Mouse (Mus musculus): ENCODE measurements around the gene Slc31a1. TPM values are rescaled to one million over a fixed set of nuclear protein-coding genes. Genes with fewer than 3 reads are reported as not detected.

The Slc31a1 gene
- polyA plus RNA-seq, 1 experiment = 29.3 TPM

- TF ChIP-seq CTCF (IDR thresholded peaks at IDR 0.05; ENCODE audit: insufficient read depth, low read length) = no peak
- TF ChIP-seq POLR2A (IDR thresholded peaks at IDR 0.05; ENCODE audit: borderline replicate concordance, extremely low read depth, low read depth, low read length) = no peak
- WGBS = 38% methylated on average over 7 of the region's 7 CpGs
- peaks cover 7% of the 10 kb centered on the region for H3K4me1 ChIP-seq (ENCODE audit: control insufficient read depth, insufficient read depth, low read length)
- DNase-seq = no peak
- H3K4me3 ChIP-seq (replicated peaks; ENCODE audit: extremely low read depth, low read depth, low read length) = no peak overlapping the region
These were observed 13.1 kb downstream of the Slc31a1 start for GRCm38 (mm10) chr4:62373668-62374067.

- 48% methylated on average over 4 of the region's 4 CpGs for WGBS
- H3K4me1 ChIP-seq (ENCODE audit: control insufficient read depth, insufficient read depth, low read length) = peaks cover 7% of the 10 kb centered on the region
- TF ChIP-seq CTCF (IDR thresholded peaks at IDR 0.05; ENCODE audit: insufficient read depth, low read length) (no peak), POLR2A (IDR thresholded peaks at IDR 0.05; ENCODE audit: borderline replicate concordance, extremely low read depth, low read depth, low read length) (no peak)
- H3K4me3 ChIP-seq (replicated peaks; ENCODE audit: extremely low read depth, low read depth, low read length) = no peak overlapping the region
- no peak for DNase-seq
These were observed 13.8 kb downstream of the Slc31a1 start for GRCm38 (mm10) chr4:62374342-62374741.

GRCm38 (mm10) chr4:62376123-62376522, 15.6 kb downstream of the Slc31a1 start:
- WGBS = 83% methylated on average over 2 of the region's 2 CpGs
- DNase-seq = no peak

GRCm38 (mm10) chr4:62379724-62380381, 19.3 kb downstream of the Slc31a1 start:
- Histone ChIP-seq H3K4me1 (ENCODE audit: control insufficient read depth, insufficient read depth, low read length) (no peaks in the 10 kb centered on the region; the same call in 1 of the 2 replicates), H3K4me3 (replicated peaks; ENCODE audit: extremely low read depth, low read depth, low read length) (no peak overlapping the region)
- DNase-seq = no peak
- 74% methylated on average over 9 of the region's 9 CpGs for WGBS
- TF ChIP-seq POLR2A (IDR thresholded peaks at IDR 0.05; ENCODE audit: borderline replicate concordance, extremely low read depth, low read depth, low read length) (no peak), CTCF (IDR thresholded peaks at IDR 0.05; ENCODE audit: insufficient read depth, low read length) (no peak)

More at GRCm38 (mm10) chr4:62376123-62376522, 15.6 kb downstream of the Slc31a1 start:
- Histone ChIP-seq H3K4me3 (replicated peaks; ENCODE audit: extremely low read depth, low read depth, low read length) (no peak overlapping the region), H3K4me1 (ENCODE audit: control insufficient read depth, insufficient read depth, low read length) (peaks cover 7% of the 10 kb centered on the region)
- TF ChIP-seq CTCF (IDR thresholded peaks at IDR 0.05; ENCODE audit: insufficient read depth, low read length) (no peak), POLR2A (IDR thresholded peaks at IDR 0.05; ENCODE audit: borderline replicate concordance, extremely low read depth, low read depth, low read length) (no peak)

GRCm38 (mm10) chr4:62383207-62383606, 22.7 kb downstream of the Slc31a1 start:
- H3K4me1 ChIP-seq (ENCODE audit: control insufficient read depth, insufficient read depth, low read length) = no peaks in the 10 kb centered on the region
- DNase-seq = no peak
- no peak for TF ChIP-seq POLR2A (IDR thresholded peaks at IDR 0.05; ENCODE audit: borderline replicate concordance, extremely low read depth, low read depth, low read length)
- no peak for TF ChIP-seq CTCF (IDR thresholded peaks at IDR 0.05; ENCODE audit: insufficient read depth, low read length)
- WGBS = 75% methylated on average over 6 of the region's 6 CpGs
- H3K4me3 ChIP-seq (replicated peaks; ENCODE audit: extremely low read depth, low read depth, low read length) = no peak overlapping the region

- TF ChIP-seq POLR2A (IDR thresholded peaks at IDR 0.05; ENCODE audit: borderline replicate concordance, extremely low read depth, low read depth, low read length) (no peak), CTCF (IDR thresholded peaks at IDR 0.05; ENCODE audit: insufficient read depth, low read length) (no peak)
- WGBS = 59% methylated on average over 7 of the region's 7 CpGs
- no peak for DNase-seq
- H3K4me3 ChIP-seq (replicated peaks; ENCODE audit: extremely low read depth, low read depth, low read length) = no peak overlapping the region
- H3K4me1 ChIP-seq (ENCODE audit: control insufficient read depth, insufficient read depth, low read length) = no peaks in the 10 kb centered on the region
These were observed 23.2 kb downstream of the Slc31a1 start for GRCm38 (mm10) chr4:62383752-62384151.

GRCm38 (mm10) chr4:62384159-62384558, 23.6 kb downstream of the Slc31a1 start:
- TF ChIP-seq POLR2A (IDR thresholded peaks at IDR 0.05; ENCODE audit: borderline replicate concordance, extremely low read depth, low read depth, low read length) (no peak), CTCF (IDR thresholded peaks at IDR 0.05; ENCODE audit: insufficient read depth, low read length) (no peak)
- no peak for DNase-seq
- 67% methylated on average over 1 of the region's 1 CpGs for WGBS
- H3K4me3 ChIP-seq (replicated peaks; ENCODE audit: extremely low read depth, low read depth, low read length) = no peak overlapping the region
- no peaks in the 10 kb centered on the region for H3K4me1 ChIP-seq (ENCODE audit: control insufficient read depth, insufficient read depth, low read length)

GRCm38 (mm10) chr4:62385439-62385838, 24.9 kb downstream of the Slc31a1 start:
- DNase-seq = no peak
- TF ChIP-seq CTCF (IDR thresholded peaks at IDR 0.05; ENCODE audit: insufficient read depth, low read length) (no peak), POLR2A (IDR thresholded peaks at IDR 0.05; ENCODE audit: borderline replicate concordance, extremely low read depth, low read depth, low read length) (no peak)
- WGBS = 92% methylated on average over 7 of the region's 7 CpGs

GRCm38 (mm10) chr4:62389592-62390512, 29.3 kb downstream of the Slc31a1 start:
- TF ChIP-seq CTCF (IDR thresholded peaks at IDR 0.05; ENCODE audit: insufficient read depth, low read length) (no peak), POLR2A (IDR thresholded peaks at IDR 0.05; ENCODE audit: borderline replicate concordance, extremely low read depth, low read depth, low read length) (no peak)
- H3K4me1 ChIP-seq (ENCODE audit: control insufficient read depth, insufficient read depth, low read length) = no peaks in the 10 kb centered on the region
- no peak overlapping the region for H3K4me3 ChIP-seq (replicated peaks; ENCODE audit: extremely low read depth, low read depth, low read length)
- 71% methylated on average over 5 of the region's 5 CpGs for WGBS
- no peak for DNase-seq

More at GRCm38 (mm10) chr4:62385439-62385838, 24.9 kb downstream of the Slc31a1 start:
- no peaks in the 10 kb centered on the region for H3K4me1 ChIP-seq (ENCODE audit: control insufficient read depth, insufficient read depth, low read length)
- no peak overlapping the region for H3K4me3 ChIP-seq (replicated peaks; ENCODE audit: extremely low read depth, low read depth, low read length)

All from lung, adult 2 months (tissue).